Mouse (Mus musculus): ENCODE measurements around the gene Plekha1. TPM values are rescaled to one million over a fixed set of nuclear protein-coding genes. Genes with fewer than 3 reads are reported as not detected.

The Plekha1 gene
- total and polyA plus RNA-seq, 3 experiments: 0.22 TPM; not detected in 2

DNA sequence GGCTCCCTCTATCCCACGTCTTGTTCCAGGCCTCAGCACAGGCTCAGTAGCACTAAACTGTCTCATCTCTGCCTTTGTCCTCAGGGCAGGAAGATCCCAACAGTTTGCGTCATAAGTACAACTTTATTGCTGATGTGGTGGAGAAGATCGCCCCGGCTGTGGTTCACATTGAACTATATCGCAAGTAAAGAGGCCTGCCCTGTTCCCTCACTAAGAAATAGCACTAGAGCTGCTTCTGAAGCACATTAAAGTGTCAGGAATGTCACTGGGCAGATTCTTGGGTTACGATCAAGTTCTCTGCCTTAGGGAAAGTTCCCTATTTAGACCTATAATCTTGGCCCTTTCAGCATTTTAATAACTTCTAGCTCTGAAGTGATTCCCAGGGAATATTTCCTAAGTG, 95.9 kb downstream of the Plekha1 start:
- Histone ChIP-seq H3K27me3 (ENCODE audit: insufficient read depth, low read length) (no peaks in the 10 kb centered on the region), H3K4me3 (ENCODE audit: low read depth, low read length) (no peak overlapping the region), H3K4me1 (ENCODE audit: insufficient read depth, low read depth, low read length) (no peaks in the 10 kb centered on the region), H3K9me3 (replicated peaks) (peaks cover 63% of the 10 kb centered on the region), H3K36me3 (replicated peaks) (no peaks in the 10 kb centered on the region)
- TF ChIP-seq GATA1 (IDR thresholded peaks at IDR 0.05; ENCODE audit: borderline replicate concordance, low read length) (no peak), CTCF (IDR thresholded peaks at IDR 0.05; ENCODE audit: low read depth, low read length) (no peak), TAL1 (conservative IDR thresholded peaks at IDR 0.05; ENCODE audit: low read depth, low read length) (no peak), GATA2 (IDR thresholded peaks at IDR 0.05; ENCODE audit: borderline replicate concordance, low read depth, low read length) (no peak), POLR2AphosphoS5 (IDR thresholded peaks at IDR 0.05; ENCODE audit: insufficient replicate concordance, low read depth, low read length) (no peak)
- ATAC-seq (ENCODE audit: extremely low read depth, insufficient number of reproducible peaks, low FRiP score, poor library complexity, severe bottlenecking) (no peak), DNase-seq (ENCODE audit: low spot score) (no peak)

Other genes with a start within 250 kb of the Plekha1 start
- gene Btbd16, start 91.7 kb upstream of the Plekha1 start, total RNA-seq (2014; fragmentation: Nextera tagmentation): not detected in 2 replicates
- gene Btbd16, start 91.7 kb upstream of the Plekha1 start, total RNA-seq (2017): 0.05 and 0.06 TPM in 2 replicates
- not detected in 2 replicates for gene Btbd16, start 91.7 kb upstream of the Plekha1 start, polyA plus RNA-seq (2012)
- not detected in 2 replicates for gene Htra1, start 70.4 kb downstream of the Plekha1 start, total RNA-seq (2014; fragmentation: Nextera tagmentation)
- gene Htra1, start 70.4 kb downstream of the Plekha1 start, total RNA-seq (2017): not detected in 2 replicates
- gene Htra1, start 70.4 kb downstream of the Plekha1 start, polyA plus RNA-seq (2012): not detected in 2 replicates
- not detected in 2 replicates for gene Dmbt1, start 166.3 kb downstream of the Plekha1 start, total RNA-seq (2014; fragmentation: Nextera tagmentation)
- under 0.01 TPM in 1 of 2 replicates, not detected in the other for gene Dmbt1, start 166.3 kb downstream of the Plekha1 start, total RNA-seq (2017)
- gene Dmbt1, start 166.3 kb downstream of the Plekha1 start, polyA plus RNA-seq (2012): not detected in 2 replicates